Mouse (Mus musculus): ENCODE data around the gene Ncstn.

DNA sequence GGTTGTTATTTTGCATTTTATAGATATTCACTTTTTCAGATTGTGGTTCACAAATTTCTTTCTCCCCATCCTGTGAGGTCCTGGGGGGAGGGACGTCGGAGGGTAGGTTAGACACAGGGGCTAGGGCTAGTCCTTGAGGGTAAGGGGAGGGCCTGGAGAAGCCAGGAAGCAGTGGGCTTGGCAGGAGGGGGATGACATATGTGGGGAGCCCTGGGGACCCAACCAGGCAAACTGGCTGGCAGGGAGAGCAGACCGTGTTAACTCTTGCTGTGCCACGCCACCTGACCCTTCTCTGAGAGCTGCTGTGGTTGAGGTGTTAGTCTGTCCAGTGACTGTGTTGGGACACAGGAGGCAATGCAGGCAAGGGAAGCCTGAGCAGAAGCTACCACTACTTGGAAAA is 21.9 kb downstream of the Ncstn start:
- TF ChIP-seq MAFK (IDR thresholded peaks at IDR 0.05; ENCODE audit: insufficient read depth, low read depth, low read length) (no peak), ZNF384 (IDR thresholded peaks at IDR 0.05; ENCODE audit: low read depth, low read length) (no peak)

Data from ES-E14 (cell line).